In genomic region chr17:80887021-80887748, GRCm38 (mm10) we compare ENCODE assay signal across 8 mouse cellular contexts. TPM values are rescaled to one million over a fixed set of nuclear protein-coding genes. Genes with fewer than 3 reads are reported as not detected.
DNase-seq lines count a peak whose midpoint lies in the region; ATAC-seq and TF ChIP-seq lines count a peak whose summit lies in the region.
"Had no signal": no experiment of that assay in that cellular context is flagged by ENCODE, and none has a peak within 500 bp of the region (broad histone marks: within the 10 kb centered on the region; RNA-seq: fewer than 3 reads in every experiment).

No protein-coding gene starts in this region.

- H3K4me1 ChIP-seq in forebrain, embryonic 13.5 days = peaks cover 20% of the 10 kb centered on the region

- TF ChIP-seq POLR2A in brain, embryonic 14.5 days (IDR thresholded peaks at IDR 0.05; ENCODE audit: borderline replicate concordance, extremely low read depth, insufficient read depth, insufficient read length, poor library complexity, severe bottlenecking) = no peak

- no peak overlapping the region for H3K4me3 ChIP-seq in forebrain, embryonic 13.5 days
- H3K4me3 ChIP-seq: megakaryocyte, embryonic 14.5 days had no signal

- ATAC-seq in forebrain, embryonic 13.5 days = peak; percentile 78
- no peak for ATAC-seq in activated CD4-positive, CD25-positive, alpha-beta regulatory T cell, adult 4 months

- no peaks in the 10 kb centered on the region for H3K9me3 ChIP-seq in forebrain, embryonic 13.5 days (replicated peaks)

- 0 out of 2 replicates have a peak overlapping the region, but pooled peaks have one; percentile 18 for H3K9ac ChIP-seq in forebrain, embryonic 13.5 days

- DNase-seq in brain, embryonic 14.5 days (ENCODE audit: low read depth) = peak; percentile 87
- DNase-seq in cerebellum, adult 11-12 months = peak; percentile 37
- DNase-seq in mesoderm, embryonic 11.5 days (ENCODE audit: low read depth, low spot score) = peak; percentile 67
- no peak for DNase-seq in left cerebral cortex, postnatal 10 days (ENCODE audit: extremely low spot score in 1 of 2, low spot score in 2 of 2)
- no peak for DNase-seq in thymus, postnatal 14 days

- H3K36me3 ChIP-seq in forebrain, embryonic 13.5 days (ENCODE audit: poor library complexity, severe bottlenecking) = no peaks in the 10 kb centered on the region

- H3K27ac ChIP-seq in forebrain, embryonic 13.5 days = peak overlapping the region; percentile 76

- no peak for TF ChIP-seq CTCF in brain, embryonic 14.5 days (IDR thresholded peaks at IDR 0.05; ENCODE audit: borderline replicate concordance, extremely low read depth, insufficient read depth, insufficient read length)

- intact Hi-C loops in left cerebral cortex, postnatal 10 days (cut with DNase I) = no loop called here

- H3K27me3 ChIP-seq in forebrain, embryonic 13.5 days = no peaks in the 10 kb centered on the region

- 6% methylated on average over 18 of the region's 18 CpGs for WGBS in forebrain, embryonic 13.5 days

- H3K4me2 ChIP-seq in forebrain, embryonic 13.5 days = peak overlapping the region; percentile 43

RNA-seq across cellular contexts. Expression of gene Tmem178, which starts 57.2 kb away (rescaled TPM):
- 31.8 and 38.1 TPM in 2 replicates for polyA plus RNA-seq in brain, embryonic 14.5 days (2012; rRNA removed)
- 29.7 and 40.4 TPM in 2 replicates for polyA plus RNA-seq in forebrain, embryonic 13.5 days (2015; fragmentation: Nextera tagmentation; extraction: Ambion mirVana)
- polyA plus RNA-seq in activated CD4-positive, CD25-positive, alpha-beta regulatory T cell, adult 4 months (2017; shearing (Covaris generic)) = not detected
- total RNA-seq in left cerebral cortex, postnatal 10 days (2021) = 10 to 100 TPM; 77.1 to 80.7 TPM

Comparison
In these comparisons a context has a peak if more than half of its experiments do, and no peak if none do; other contexts are left out.
1. DNase-seq: peak in brain, embryonic 14.5 days (single experiment), cerebellum, adult 11-12 months (single experiment) and mesoderm, embryonic 11.5 days (single experiment); none in left cerebral cortex, postnatal 10 days (0 of 2) and thymus, postnatal 14 days (single experiment).
2. RNA of gene Tmem178, which starts 57.2 kb away (polyA plus RNA-seq): 29.7 to 40.4 TPM in forebrain, embryonic 13.5 days and 31.8 to 38.1 TPM in brain, embryonic 14.5 days; not detected in activated CD4-positive, CD25-positive, alpha-beta regulatory T cell, adult 4 months; every median in the first group is over 10 times any median in the second.